Mouse (Mus musculus) ES-Bruce4 (cell line): ENCODE data around the gene Cenpa.
A peak's percentile ranks its signal among the peaks of the same experiment; 100 is the strongest.

Experiments used
- CTCF ChIP-seq: IDR thresholded peaks from one replicate; pipeline ENCODE4 v1.8.1; 2011; ENCODE audit warnings: low read depth, low read length
- POLR2A ChIP-seq: IDR thresholded peaks from one replicate; pipeline ENCODE4 v1.8.1; 2011; ENCODE audit warnings: low read length; ENCODE audit not compliant: insufficient read depth

DNA sequence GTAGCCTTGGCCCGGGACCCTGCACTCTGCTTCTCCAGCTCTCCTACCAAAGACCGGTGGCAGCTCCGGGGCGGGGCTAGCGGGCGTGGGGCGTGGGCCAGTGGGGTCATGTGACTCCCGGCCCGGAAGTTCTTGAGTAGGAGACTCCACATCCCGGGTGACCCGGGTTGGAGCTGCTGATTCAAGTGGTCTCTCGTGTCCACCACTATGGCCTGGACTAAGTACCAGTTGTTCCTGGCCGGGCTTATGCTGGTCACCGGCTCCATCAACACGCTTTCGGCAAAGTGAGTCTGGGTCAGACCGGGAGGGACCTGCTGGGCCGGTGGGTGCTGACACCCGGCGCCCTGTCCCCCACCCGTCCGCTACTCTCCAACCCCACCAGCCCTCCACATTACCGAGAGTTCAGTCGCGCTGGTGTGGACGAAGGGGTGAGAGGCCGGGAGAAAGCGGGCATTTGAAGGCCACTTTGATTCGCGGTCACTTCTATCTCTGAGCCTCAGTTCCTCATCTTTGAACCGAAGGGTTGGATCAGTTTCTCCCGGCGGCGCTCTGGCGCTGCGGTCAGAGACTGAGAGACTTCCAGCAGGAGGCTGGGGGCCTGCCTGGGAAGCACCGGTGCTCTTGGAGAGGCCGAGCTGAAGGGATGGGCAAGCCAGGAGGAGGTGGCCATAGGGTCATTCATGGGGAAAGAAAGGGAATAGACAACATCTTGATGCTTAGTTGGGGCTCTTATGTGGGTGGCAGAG lies 18.6 kb upstream of the Cenpa start, which contains the start of gene Slc35f6:
- TF ChIP-seq CTCF (no peak), POLR2A (peak; percentile 52)
